Mouse (Mus musculus): Measurements from ENCODE around the gene Igflr1. TPM values are rescaled to one million over a fixed set of nuclear protein-coding genes. Genes with fewer than 3 reads are reported as not detected.

The Igflr1 gene
- polyA plus RNA-seq, 1 experiment from 2014 or later, result 4.7 TPM

- peaks cover 65% of the 10 kb centered on the region for H3K36me3 ChIP-seq
Observed at GRCm38 (mm10) chr7:30567555-30567954, 2.3 kb downstream of the Igflr1 start.

GRCm38 (mm10) chr7:30572389-30572788 lies 7.2 kb downstream of the Igflr1 start:
- Histone ChIP-seq H3K9ac (replicated peaks) (no peak overlapping the region), H3K9me3 (replicated peaks) (no peaks in the 10 kb centered on the region), H3K4me2 (no peak overlapping the region), H3K4me3 (replicated peaks) (no peak overlapping the region), H3K27me3 (replicated peaks) (no peaks in the 10 kb centered on the region), H3K27ac (replicated peaks) (no peak overlapping the region), H3K36me3 (peaks cover 93% of the 10 kb centered on the region), H3K4me1 (no peaks in the 10 kb centered on the region)
- 87% methylated on average over 5 of the region's 5 CpGs for WGBS
- no peak for ATAC-seq (ENCODE audit: low FRiP score)

More at GRCm38 (mm10) chr7:30567555-30567954, 2.3 kb downstream of the Igflr1 start:
- Histone ChIP-seq H3K27ac (replicated peaks) (no peak overlapping the region), H3K9ac (replicated peaks) (no peak overlapping the region), H3K4me2 (no peak overlapping the region), H3K9me3 (replicated peaks) (no peaks in the 10 kb centered on the region), H3K4me1 (peaks cover 14% of the 10 kb centered on the region), H3K4me3 (replicated peaks) (no peak overlapping the region), H3K27me3 (replicated peaks) (no peaks in the 10 kb centered on the region)
- no peak for ATAC-seq (ENCODE audit: low FRiP score)
- WGBS, result 91% methylated on average over 11 of the region's 11 CpGs

- Histone ChIP-seq H3K27me3 (replicated peaks) (no peaks in the 10 kb centered on the region), H3K4me1 (no peaks in the 10 kb centered on the region), H3K9me3 (replicated peaks) (no peaks in the 10 kb centered on the region), H3K9ac (replicated peaks) (no peak overlapping the region; the same call in 1 of the 2 replicates), H3K27ac (replicated peaks) (no peak overlapping the region), H3K4me3 (replicated peaks) (no peak overlapping the region), H3K36me3 (peaks cover 95% of the 10 kb centered on the region), H3K4me2 (no peak overlapping the region)
- 88% methylated on average over 2 of the region's 2 CpGs for WGBS
- ATAC-seq (ENCODE audit: low FRiP score), result no peak
Observed at GRCm38 (mm10) chr7:30572969-30573368, 7.7 kb downstream of the Igflr1 start.

GRCm38 (mm10) chr7:30579950-30580349 lies 14.7 kb downstream of the Igflr1 start:
- Histone ChIP-seq H3K4me1 (no peaks in the 10 kb centered on the region), H3K27ac (replicated peaks) (no peak overlapping the region), H3K36me3 (peaks cover 99% of the 10 kb centered on the region), H3K9me3 (replicated peaks) (no peaks in the 10 kb centered on the region), H3K27me3 (replicated peaks) (no peaks in the 10 kb centered on the region), H3K4me2 (no peak overlapping the region), H3K4me3 (replicated peaks) (no peak overlapping the region), H3K9ac (replicated peaks) (no peak overlapping the region)
- ATAC-seq (ENCODE audit: low FRiP score), result no peak
- WGBS, result 94% methylated on average over 8 of the region's 8 CpGs

GRCm38 (mm10) chr7:30581547-30581946 lies 16.3 kb downstream of the Igflr1 start:
- no peak for ATAC-seq (ENCODE audit: low FRiP score)
- Histone ChIP-seq H3K4me3 (replicated peaks) (no peak overlapping the region), H3K4me1 (peaks cover 3% of the 10 kb centered on the region), H3K36me3 (peaks cover 97% of the 10 kb centered on the region), H3K9ac (replicated peaks) (no peak overlapping the region), H3K9me3 (replicated peaks) (no peaks in the 10 kb centered on the region), H3K4me2 (no peak overlapping the region), H3K27me3 (replicated peaks) (no peaks in the 10 kb centered on the region), H3K27ac (replicated peaks) (no peak overlapping the region)
- 96% methylated on average over 16 of the region's 16 CpGs for WGBS

- H3K9ac ChIP-seq (replicated peaks), result no peak overlapping the region
- H3K4me1 ChIP-seq, result peaks cover 16% of the 10 kb centered on the region
- no peaks in the 10 kb centered on the region for H3K27me3 ChIP-seq (replicated peaks)
- peaks cover 69% of the 10 kb centered on the region for H3K36me3 ChIP-seq
- WGBS, result 94% methylated on average over 10 of the region's 10 CpGs
- no peak overlapping the region for H3K27ac ChIP-seq (replicated peaks)
- no peak overlapping the region for H3K4me2 ChIP-seq
- H3K4me3 ChIP-seq (replicated peaks), result no peak overlapping the region
- ATAC-seq (ENCODE audit: low FRiP score), result no peak
- H3K9me3 ChIP-seq (replicated peaks), result no peaks in the 10 kb centered on the region
Observed at GRCm38 (mm10) chr7:30584339-30584738, 19.1 kb downstream of the Igflr1 start.

- Histone ChIP-seq H3K9me3 (replicated peaks) (no peaks in the 10 kb centered on the region), H3K9ac (replicated peaks) (no peak overlapping the region), H3K4me2 (no peak overlapping the region), H3K4me3 (replicated peaks) (no peak overlapping the region), H3K36me3 (peaks cover 61% of the 10 kb centered on the region), H3K27ac (replicated peaks) (no peak overlapping the region), H3K27me3 (replicated peaks) (no peaks in the 10 kb centered on the region), H3K4me1 (peaks cover 23% of the 10 kb centered on the region)
- 95% methylated on average over 7 of the region's 7 CpGs for WGBS
- no peak for ATAC-seq (ENCODE audit: low FRiP score)
Observed at GRCm38 (mm10) chr7:30585170-30585569, 19.9 kb downstream of the Igflr1 start.

- Histone ChIP-seq H3K9me3 (replicated peaks) (no peaks in the 10 kb centered on the region), H3K27ac (replicated peaks) (no peak overlapping the region), H3K4me1 (peaks cover 23% of the 10 kb centered on the region), H3K36me3 (peaks cover 48% of the 10 kb centered on the region), H3K4me2 (peak overlapping the region; percentile 90), H3K9ac (replicated peaks) (no peak overlapping the region), H3K27me3 (replicated peaks) (no peaks in the 10 kb centered on the region), H3K4me3 (replicated peaks) (peak overlapping the region; percentile 91; the same call in 1 of the 2 replicates)
- WGBS, result 92% methylated on average over 28 of the region's 28 CpGs
- no peak for ATAC-seq (ENCODE audit: low FRiP score)
Observed at GRCm38 (mm10) chr7:30586455-30587020, 21.3 kb downstream of the Igflr1 start.

GRCm38 (mm10) chr7:30587842-30588667 lies 22.8 kb downstream of the Igflr1 start:
- H3K4me2 ChIP-seq, result peak overlapping the region; percentile 90
- WGBS, result under 1% methylated on average over 66 of the region's 67 CpGs
- peaks cover 33% of the 10 kb centered on the region for H3K36me3 ChIP-seq
- no peaks in the 10 kb centered on the region for H3K9me3 ChIP-seq (replicated peaks)
- no peaks in the 10 kb centered on the region for H3K27me3 ChIP-seq (replicated peaks)
- peak overlapping the region; percentile 96 for H3K9ac ChIP-seq (replicated peaks)
- peaks cover 23% of the 10 kb centered on the region for H3K4me1 ChIP-seq
- H3K27ac ChIP-seq (replicated peaks), result peak overlapping the region; percentile 94
- peak overlapping the region; percentile 91 for H3K4me3 ChIP-seq (replicated peaks)
- peak; percentile 43 for ATAC-seq (ENCODE audit: low FRiP score)

GRCm38 (mm10) chr7:30588676-30589434 lies 23.6 kb downstream of the Igflr1 start, which contains the start of gene Kmt2b:
TSS of gene Kmt2b (minus strand) at chr7:30588726.
- Histone ChIP-seq H3K9ac (replicated peaks) (peak within 1 kb of the TSS; percentile 96), H3K9me3 (replicated peaks) (no peaks in the 10 kb centered on the region), H3K4me1 (peaks cover 23% of the 10 kb centered on the region), H3K36me3 (peaks cover 25% of the 10 kb centered on the region), H3K4me3 (replicated peaks) (peak within 1 kb of the TSS; percentile 91), H3K27me3 (replicated peaks) (no peaks in the 10 kb centered on the region), H3K4me2 (peak within 1 kb of the TSS; percentile 90), H3K27ac (replicated peaks) (peak within 1 kb of the TSS; percentile 94)
- WGBS, result under 1% methylated on average over 63 of the region's 68 CpGs
- peak; percentile 95 for ATAC-seq (ENCODE audit: low FRiP score)

GRCm38 (mm10) chr7:30589435-30590301 lies 24.4 kb downstream of the Igflr1 start:
- peak; percentile 79 for ATAC-seq (ENCODE audit: low FRiP score)
- peaks cover 17% of the 10 kb centered on the region for H3K36me3 ChIP-seq
- peak overlapping the region; percentile 91 for H3K4me3 ChIP-seq (replicated peaks)
- H3K27me3 ChIP-seq (replicated peaks), result no peaks in the 10 kb centered on the region
- peak overlapping the region; percentile 94 for H3K27ac ChIP-seq (replicated peaks)
- H3K4me1 ChIP-seq, result peaks cover 23% of the 10 kb centered on the region
- 28% methylated on average over 40 of the region's 40 CpGs for WGBS
- H3K4me2 ChIP-seq, result peak overlapping the region; percentile 90
- no peaks in the 10 kb centered on the region for H3K9me3 ChIP-seq (replicated peaks)
- H3K9ac ChIP-seq (replicated peaks), result peak overlapping the region; percentile 96
